Mouse (Mus musculus): ENCODE results near the gene Ppp1r16b. TPM values are rescaled to one million over a fixed set of nuclear protein-coding genes. Genes with fewer than 3 reads are reported as not detected.

The Ppp1r16b gene
- polyA plus RNA-seq, 1 experiment from 2014 or later = 28.1 TPM

DNA sequence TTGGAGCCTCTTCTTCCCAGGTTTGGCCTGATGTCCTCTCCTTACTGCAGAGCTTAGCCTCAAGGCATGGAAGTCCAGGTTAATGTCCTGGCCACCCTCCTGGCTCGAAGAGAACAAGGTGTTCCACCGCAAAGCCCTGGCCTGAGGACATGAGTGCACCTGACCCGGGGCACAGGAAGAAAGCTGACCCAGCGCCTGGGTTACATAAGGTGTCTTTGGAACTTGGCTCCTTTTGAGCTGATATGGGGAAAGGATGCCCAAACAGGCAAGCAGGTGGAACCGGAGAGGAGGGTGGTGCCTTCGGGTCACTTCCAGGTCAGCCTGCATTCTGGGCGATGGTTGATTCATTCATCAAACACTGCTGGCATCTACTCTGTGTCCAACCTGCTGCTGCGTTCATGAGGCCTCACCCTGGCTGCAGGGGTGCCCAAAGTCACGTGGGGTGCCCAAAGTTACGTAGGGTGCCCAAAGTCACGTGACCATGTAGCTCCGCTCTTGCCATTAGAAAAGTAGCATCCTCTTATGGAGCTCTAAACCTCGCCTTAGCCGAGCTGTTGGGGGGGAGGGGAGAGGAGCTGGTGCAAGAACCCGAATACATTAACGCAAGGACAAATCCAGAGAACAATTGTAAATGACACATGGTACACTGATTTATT is 55.6 kb downstream of the Ppp1r16b start:
- no peak overlapping the region for H3K4me2 ChIP-seq (ENCODE audit: low read depth, low read length)
- no peak overlapping the region for H3K4me3 ChIP-seq (ENCODE audit: low read depth, low read length)
- H3K9me3 ChIP-seq (ENCODE audit: control insufficient read depth, low read length) = no peaks in the 10 kb centered on the region
- WGBS = 67% methylated on average over 16 of the region's 16 CpGs
- no peaks in the 10 kb centered on the region for H3K36me3 ChIP-seq (ENCODE audit: control insufficient read depth, insufficient read depth, low read length)
- no peaks in the 10 kb centered on the region for H3K4me1 ChIP-seq (ENCODE audit: control insufficient read depth, insufficient read depth, low read length)
- H3K27ac ChIP-seq (ENCODE audit: low read depth, low read length) = no peak overlapping the region
- no peaks in the 10 kb centered on the region for H3K27me3 ChIP-seq (ENCODE audit: control insufficient read depth, insufficient read depth, low read length)
- no peak for ATAC-seq (ENCODE audit: low read depth)
- no peak overlapping the region for H3K9ac ChIP-seq (replicated peaks; ENCODE audit: low read depth, low read length)

DNA sequence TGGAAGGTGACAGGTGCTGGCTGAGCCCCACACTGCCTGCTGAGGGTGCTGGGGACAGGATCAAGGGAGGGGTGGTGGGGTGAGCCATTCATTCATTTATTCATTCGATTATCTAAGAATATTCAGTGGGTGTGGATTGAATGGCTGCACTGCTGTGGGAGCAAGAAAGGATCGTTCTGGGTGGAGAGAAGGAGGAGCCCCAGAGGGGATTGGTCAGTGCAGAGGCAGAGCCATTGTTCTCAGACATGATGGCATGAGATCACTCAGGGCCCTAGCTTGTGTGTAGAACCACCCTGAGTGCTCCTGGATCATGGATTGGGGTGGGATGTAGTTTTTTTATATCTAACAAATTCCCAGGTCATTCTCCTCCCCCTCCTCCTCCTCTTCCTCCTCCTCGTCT is 56.3 kb downstream of the Ppp1r16b start:
- Histone ChIP-seq H3K4me2 (ENCODE audit: low read depth, low read length) (no peak overlapping the region), H3K9ac (replicated peaks; ENCODE audit: low read depth, low read length) (no peak overlapping the region), H3K27ac (ENCODE audit: low read depth, low read length) (no peak overlapping the region), H3K4me1 (ENCODE audit: control insufficient read depth, insufficient read depth, low read length) (no peaks in the 10 kb centered on the region), H3K36me3 (ENCODE audit: control insufficient read depth, insufficient read depth, low read length) (no peaks in the 10 kb centered on the region), H3K4me3 (ENCODE audit: low read depth, low read length) (no peak overlapping the region), H3K9me3 (ENCODE audit: control insufficient read depth, low read length) (no peaks in the 10 kb centered on the region), H3K27me3 (ENCODE audit: control insufficient read depth, insufficient read depth, low read length) (no peaks in the 10 kb centered on the region)
- WGBS = 44% methylated on average over 3 of the region's 3 CpGs
- no peak for ATAC-seq (ENCODE audit: low read depth)

DNA sequence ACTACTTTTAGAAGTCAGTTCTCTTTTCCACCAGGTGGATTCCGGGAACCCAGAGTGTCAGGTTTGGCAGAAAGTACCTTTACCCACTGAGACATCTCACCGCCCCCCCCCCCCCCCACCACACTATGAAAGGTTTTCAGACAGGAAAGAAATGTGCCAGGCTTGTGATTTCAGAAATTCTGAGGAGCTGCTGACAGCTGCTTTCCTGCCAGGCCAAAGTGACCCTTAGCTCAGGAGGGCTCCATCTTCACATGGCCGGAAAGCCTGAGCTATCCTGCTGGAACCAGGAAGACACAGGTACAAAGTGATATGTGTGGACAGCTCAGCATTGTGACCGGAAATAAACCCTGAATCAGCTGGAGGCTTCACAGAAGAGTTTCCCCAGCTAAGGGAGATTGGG is 56.9 kb downstream of the Ppp1r16b start:
- WGBS = 91% methylated on average over 4 of the region's 4 CpGs
- Histone ChIP-seq H3K27me3 (ENCODE audit: control insufficient read depth, insufficient read depth, low read length) (no peaks in the 10 kb centered on the region), H3K4me1 (ENCODE audit: control insufficient read depth, insufficient read depth, low read length) (no peaks in the 10 kb centered on the region), H3K9ac (replicated peaks; ENCODE audit: low read depth, low read length) (no peak overlapping the region), H3K9me3 (ENCODE audit: control insufficient read depth, low read length) (no peaks in the 10 kb centered on the region), H3K36me3 (ENCODE audit: control insufficient read depth, insufficient read depth, low read length) (no peaks in the 10 kb centered on the region), H3K4me3 (ENCODE audit: low read depth, low read length) (no peak overlapping the region), H3K27ac (ENCODE audit: low read depth, low read length) (no peak overlapping the region), H3K4me2 (ENCODE audit: low read depth, low read length) (no peak overlapping the region)
- no peak for ATAC-seq (ENCODE audit: low read depth)

DNA sequence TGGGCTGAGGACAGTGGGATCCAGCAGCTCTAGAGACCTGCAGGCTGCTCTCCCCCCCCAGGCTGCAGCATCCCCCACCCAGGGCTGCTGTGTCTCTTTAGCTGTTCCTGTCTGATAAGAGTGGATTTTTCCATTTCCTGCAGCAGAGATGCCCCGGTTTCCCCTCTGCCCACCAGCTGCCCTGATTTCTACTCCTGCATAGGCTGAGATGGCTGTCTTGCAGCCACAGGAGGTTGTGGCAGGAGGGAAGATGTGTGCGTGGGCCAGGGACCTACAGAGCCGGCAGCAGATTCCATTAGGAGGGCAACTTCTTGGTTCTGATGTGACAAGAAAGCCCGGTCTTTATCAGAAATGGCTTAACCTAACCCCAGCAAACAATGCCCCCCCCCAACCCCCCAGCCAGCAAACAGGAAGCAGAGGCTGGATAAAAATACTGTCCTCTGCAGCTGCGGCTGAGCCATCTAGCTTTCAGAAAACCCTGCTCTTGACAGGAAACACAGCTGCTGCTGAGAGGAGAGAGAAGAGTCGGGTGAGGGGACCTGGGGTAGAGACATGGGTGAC is 57.9 kb downstream of the Ppp1r16b start:
- Histone ChIP-seq H3K9ac (replicated peaks; ENCODE audit: low read depth, low read length) (no peak overlapping the region), H3K27ac (ENCODE audit: low read depth, low read length) (no peak overlapping the region)
- 62% methylated on average over 6 of the region's 6 CpGs for WGBS

DNA sequence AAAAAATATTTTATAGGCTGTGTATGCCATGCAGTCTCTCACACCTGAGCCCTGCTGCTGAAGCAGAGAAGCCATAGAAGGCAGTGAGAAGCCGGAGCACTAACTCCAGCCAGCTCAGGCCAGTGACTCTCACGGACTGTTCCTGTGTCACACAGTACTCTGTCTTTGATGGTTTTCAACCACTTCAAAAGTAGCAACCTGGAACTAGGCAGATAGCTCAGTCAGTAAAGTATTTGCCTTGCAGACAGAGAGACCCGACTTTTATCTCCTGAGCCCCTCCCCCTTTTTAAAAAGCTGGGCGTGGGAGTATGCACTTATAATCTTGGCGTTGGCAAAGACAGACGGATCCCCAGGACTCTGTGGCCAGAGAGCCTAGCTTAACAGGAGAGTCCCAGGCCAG is 58.6 kb downstream of the Ppp1r16b start:
- ATAC-seq (ENCODE audit: low read depth) = no peak
- Histone ChIP-seq H3K4me3 (ENCODE audit: low read depth, low read length) (no peak overlapping the region), H3K36me3 (ENCODE audit: control insufficient read depth, insufficient read depth, low read length) (no peaks in the 10 kb centered on the region), H3K9ac (replicated peaks; ENCODE audit: low read depth, low read length) (no peak overlapping the region), H3K27ac (ENCODE audit: low read depth, low read length) (no peak overlapping the region), H3K9me3 (ENCODE audit: control insufficient read depth, low read length) (no peaks in the 10 kb centered on the region), H3K4me2 (ENCODE audit: low read depth, low read length) (no peak overlapping the region), H3K27me3 (ENCODE audit: control insufficient read depth, insufficient read depth, low read length) (no peaks in the 10 kb centered on the region), H3K4me1 (ENCODE audit: control insufficient read depth, insufficient read depth, low read length) (no peaks in the 10 kb centered on the region)
- 53% methylated on average over 6 of the region's 6 CpGs for WGBS

More for the DNA sequence above, 57.9 kb downstream of the Ppp1r16b start:
- Histone ChIP-seq H3K4me1 (ENCODE audit: control insufficient read depth, insufficient read depth, low read length) (no peaks in the 10 kb centered on the region), H3K4me3 (ENCODE audit: low read depth, low read length) (no peak overlapping the region), H3K9me3 (ENCODE audit: control insufficient read depth, low read length) (no peaks in the 10 kb centered on the region), H3K27me3 (ENCODE audit: control insufficient read depth, insufficient read depth, low read length) (no peaks in the 10 kb centered on the region), H3K36me3 (ENCODE audit: control insufficient read depth, insufficient read depth, low read length) (no peaks in the 10 kb centered on the region), H3K4me2 (ENCODE audit: low read depth, low read length) (no peak overlapping the region)
- no peak for ATAC-seq (ENCODE audit: low read depth)

DNA sequence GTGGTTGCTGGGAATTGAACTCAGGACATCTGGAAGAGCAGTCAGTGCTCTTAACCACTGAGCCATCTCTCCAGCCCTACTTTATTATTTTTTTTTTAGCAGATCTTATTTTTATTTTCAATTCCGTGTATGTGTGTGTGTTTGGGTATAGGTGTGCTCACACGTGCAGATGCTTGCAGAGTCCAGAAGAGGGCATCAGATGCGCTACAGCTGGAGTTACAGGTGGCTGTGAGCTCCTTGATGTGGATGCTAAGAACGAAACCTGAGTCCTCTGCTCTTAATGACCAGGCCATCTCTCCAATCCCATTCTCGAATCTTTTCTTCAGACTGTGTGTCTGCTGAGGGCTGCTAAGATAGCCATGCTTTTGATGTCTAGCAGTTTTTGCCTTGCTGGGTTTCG is 61.1 kb downstream of the Ppp1r16b start:
- no peaks in the 10 kb centered on the region for H3K9me3 ChIP-seq (ENCODE audit: control insufficient read depth, low read length)
- no peaks in the 10 kb centered on the region for H3K4me1 ChIP-seq (ENCODE audit: control insufficient read depth, insufficient read depth, low read length)
- H3K4me2 ChIP-seq (ENCODE audit: low read depth, low read length) = no peak overlapping the region
- 67% methylated on average over 6 of the region's 6 CpGs for WGBS
- no peak for ATAC-seq (ENCODE audit: low read depth)
- H3K4me3 ChIP-seq (ENCODE audit: low read depth, low read length) = no peak overlapping the region
- no peaks in the 10 kb centered on the region for H3K36me3 ChIP-seq (ENCODE audit: control insufficient read depth, insufficient read depth, low read length)
- H3K9ac ChIP-seq (replicated peaks; ENCODE audit: low read depth, low read length) = no peak overlapping the region
- H3K27me3 ChIP-seq (ENCODE audit: control insufficient read depth, insufficient read depth, low read length) = no peaks in the 10 kb centered on the region
- no peak overlapping the region for H3K27ac ChIP-seq (ENCODE audit: low read depth, low read length)

DNA sequence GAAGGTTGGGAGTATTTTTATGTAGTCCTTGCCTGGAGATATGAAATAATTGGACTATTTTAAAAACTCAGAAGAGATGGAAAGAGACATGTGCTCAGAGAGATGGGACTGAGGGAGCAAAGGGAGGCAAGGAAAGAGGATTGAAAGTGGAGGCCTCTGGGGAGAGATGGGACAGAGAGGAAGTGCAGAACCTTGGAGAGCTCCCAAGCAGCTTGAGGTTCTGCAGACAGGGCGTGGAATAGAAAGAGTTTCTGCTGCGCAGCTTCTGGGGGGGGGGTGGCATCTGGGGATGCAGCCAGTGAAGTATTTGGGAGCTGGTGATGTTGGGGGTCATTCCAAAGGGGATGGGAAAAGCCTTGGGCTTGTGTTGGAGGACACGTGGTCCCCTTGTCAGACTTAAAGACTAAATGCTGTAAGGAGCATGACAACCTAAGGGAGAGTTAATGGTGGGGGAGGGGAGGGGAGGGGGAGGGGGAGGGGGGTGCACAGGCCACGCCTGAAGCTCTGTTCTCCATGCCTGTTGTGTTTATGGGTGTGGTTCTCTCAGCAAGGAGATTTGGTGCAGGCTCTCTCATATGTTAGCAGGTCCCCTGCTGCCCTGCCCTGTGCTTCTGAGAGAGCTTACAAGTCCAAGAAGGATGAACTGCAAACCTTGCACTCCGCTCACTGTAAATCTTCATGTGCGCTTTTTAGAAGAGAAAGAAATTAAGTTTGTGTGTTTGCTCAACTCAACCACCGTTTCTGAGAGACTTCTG is 63.0 kb downstream of the Ppp1r16b start:
- no peaks in the 10 kb centered on the region for H3K36me3 ChIP-seq (ENCODE audit: control insufficient read depth, insufficient read depth, low read length)
- H3K4me1 ChIP-seq (ENCODE audit: control insufficient read depth, insufficient read depth, low read length) = no peaks in the 10 kb centered on the region
- no peak overlapping the region for H3K27ac ChIP-seq (ENCODE audit: low read depth, low read length)
- H3K4me3 ChIP-seq (ENCODE audit: low read depth, low read length) = no peak overlapping the region
- ATAC-seq (ENCODE audit: low read depth) = no peak
- H3K27me3 ChIP-seq (ENCODE audit: control insufficient read depth, insufficient read depth, low read length) = no peaks in the 10 kb centered on the region
- 53% methylated on average over 7 of the region's 7 CpGs for WGBS
- H3K9ac ChIP-seq (replicated peaks; ENCODE audit: low read depth, low read length) = no peak overlapping the region
- no peak overlapping the region for H3K4me2 ChIP-seq (ENCODE audit: low read depth, low read length)
- no peaks in the 10 kb centered on the region for H3K9me3 ChIP-seq (ENCODE audit: control insufficient read depth, low read length)

DNA sequence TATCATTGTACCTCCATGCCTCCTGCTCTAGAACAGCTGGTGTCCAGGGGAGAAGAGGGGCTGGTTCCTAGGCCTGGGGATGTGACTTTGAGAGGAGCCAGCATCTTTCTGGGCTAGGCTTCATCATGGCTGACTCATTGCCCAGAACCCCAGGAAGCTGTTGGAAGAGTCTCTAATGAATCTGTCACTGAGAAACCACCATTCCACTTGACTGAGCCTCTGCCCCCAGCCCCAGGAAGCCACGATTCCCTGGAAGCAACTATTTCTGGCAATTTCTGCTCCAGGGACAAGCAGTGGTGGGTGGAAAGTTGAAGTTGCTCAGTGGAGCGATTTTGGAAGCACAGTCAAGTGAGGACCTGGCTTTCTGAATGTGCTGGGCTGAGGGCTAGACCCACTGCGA is 65.7 kb downstream of the Ppp1r16b start:
- Histone ChIP-seq H3K36me3 (ENCODE audit: control insufficient read depth, insufficient read depth, low read length) (no peaks in the 10 kb centered on the region), H3K27ac (ENCODE audit: low read depth, low read length) (no peak overlapping the region), H3K4me2 (ENCODE audit: low read depth, low read length) (no peak overlapping the region), H3K27me3 (ENCODE audit: control insufficient read depth, insufficient read depth, low read length) (no peaks in the 10 kb centered on the region), H3K9me3 (ENCODE audit: control insufficient read depth, low read length) (no peaks in the 10 kb centered on the region), H3K4me1 (ENCODE audit: control insufficient read depth, insufficient read depth, low read length) (no peaks in the 10 kb centered on the region), H3K9ac (replicated peaks; ENCODE audit: low read depth, low read length) (no peak overlapping the region), H3K4me3 (ENCODE audit: low read depth, low read length) (no peak overlapping the region)
- no peak for ATAC-seq (ENCODE audit: low read depth)
- WGBS = 79% methylated on average over 3 of the region's 3 CpGs

DNA sequence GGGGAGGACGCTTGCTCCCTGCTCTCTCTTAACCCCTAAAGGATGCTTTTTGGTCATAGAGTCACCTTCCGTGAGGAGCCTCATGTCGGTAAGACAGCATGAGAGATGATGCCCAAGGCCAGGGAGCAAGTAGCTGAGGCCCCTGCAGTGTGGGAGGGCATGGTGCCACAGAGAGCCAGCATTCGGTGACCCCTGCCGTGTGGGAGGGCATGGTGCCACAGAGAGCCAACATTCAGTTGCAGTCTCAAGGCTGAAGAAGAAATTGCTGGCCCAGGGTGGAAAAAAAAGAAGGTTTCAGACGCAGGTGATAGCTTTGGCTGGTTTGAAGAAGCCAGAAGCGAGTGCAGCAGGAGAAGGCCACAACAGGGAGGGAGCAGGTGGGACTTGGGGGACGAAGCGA is 67.3 kb downstream of the Ppp1r16b start:
- H3K9ac ChIP-seq (replicated peaks; ENCODE audit: low read depth, low read length) = no peak overlapping the region
- H3K4me3 ChIP-seq (ENCODE audit: low read depth, low read length) = no peak overlapping the region
- no peaks in the 10 kb centered on the region for H3K9me3 ChIP-seq (ENCODE audit: control insufficient read depth, low read length)
- H3K4me2 ChIP-seq (ENCODE audit: low read depth, low read length) = no peak overlapping the region
- H3K27me3 ChIP-seq (ENCODE audit: control insufficient read depth, insufficient read depth, low read length) = no peaks in the 10 kb centered on the region
- H3K36me3 ChIP-seq (ENCODE audit: control insufficient read depth, insufficient read depth, low read length) = no peaks in the 10 kb centered on the region
- no peak overlapping the region for H3K27ac ChIP-seq (ENCODE audit: low read depth, low read length)
- no peak for ATAC-seq (ENCODE audit: low read depth)
- 89% methylated on average over 9 of the region's 9 CpGs for WGBS
- H3K4me1 ChIP-seq (ENCODE audit: control insufficient read depth, insufficient read depth, low read length) = no peaks in the 10 kb centered on the region

Measured in neural tube, embryonic 14.5 days (tissue).